Mouse (Mus musculus) midbrain, embryonic 11.5 days (tissue): Measurements from ENCODE around the gene Neurl1a. TPM values are rescaled to one million over a fixed set of nuclear protein-coding genes. Genes with fewer than 3 reads are reported as not detected.

Experiments used
- ATAC-seq: fragments of 200-750 bp; cut with Nextera tagmentation; 2 replicates; pipeline ENCODE4 v1.8.0; 2017; ENCODE audit warnings: moderate TSS enrichment, moderate library complexity; ENCODE audit not compliant: low FRiP score
- DNase-seq: peaks from one replicate; pipeline ENCODE4 v3.0.0; 2015; ENCODE audit warnings: low spot score; ENCODE audit errors: missing footprints
- H3K27ac ChIP-seq: fragments of 300-500 bp; sonication (generic); 2 replicates; pipeline ENCODE4 v1.5.1; 2014; ENCODE audit warnings: low read depth, low read length
- H3K27me3 ChIP-seq: fragments of 300-500 bp; sonication (generic); 2 replicates; pipeline ENCODE4 v1.6.1; 2014; ENCODE audit warnings: mild to moderate bottlenecking, low read length, moderate library complexity, mixed read lengths; ENCODE audit not compliant: control insufficient read depth, insufficient read depth
- H3K36me3 ChIP-seq: fragments of 300-500 bp; sonication (generic); 2 replicates; pipeline ENCODE4 v1.6.1; 2014; ENCODE audit warnings: mild to moderate bottlenecking, low read length, moderate library complexity, mixed read lengths; ENCODE audit not compliant: control insufficient read depth, insufficient read depth
- H3K4me1 ChIP-seq: fragments of 300-500 bp; sonication (generic); 2 replicates; pipeline ENCODE4 v1.6.1; 2014; ENCODE audit warnings: low read length; ENCODE audit not compliant: control insufficient read depth, insufficient read depth
- H3K4me2 ChIP-seq: fragments of 300-500 bp; sonication (generic); 2 replicates; pipeline ENCODE4 v1.6.1; 2014; ENCODE audit warnings: mild to moderate bottlenecking, moderate library complexity
- H3K4me3 ChIP-seq: fragments of 300-500 bp; sonication (generic); 2 replicates; pipeline ENCODE4 v1.5.1; 2014; ENCODE audit warnings: low read depth, low read length
- H3K9ac ChIP-seq: fragments of 300-500 bp; sonication (generic); 2 replicates; pipeline ENCODE4 v1.6.1; 2014; ENCODE audit warnings: low read length
- H3K9me3 ChIP-seq: fragments of 300-500 bp; sonication (generic); 2 replicates; pipeline ENCODE4 v1.6.1; 2016; ENCODE audit warnings: low read length; ENCODE audit not compliant: control insufficient read depth
- WGBS: fragments of 180-500 bp; shearing (Covaris S2); extraction: QIAGEN DNeasy Blood & Tissue Kit; methylation state at CpG from one replicate; pipeline ENCODE4 v1.1.7; 2014; 5-methylcytosine and 5-hydroxymethylcytosine counted together
- polyA plus RNA-seq: library from polyadenylated mRNA; unstranded; fragments of >200 nt; fragmentation: Nextera tagmentation; extraction: Ambion mirVana; gene quantifications from 2 replicates; pipeline ENCODE4 v1.2.1, GENCODE M21; 2014

Neurl1a gene
- polyA plus RNA-seq, 1 experiment from 2014 or later, result 4.0 TPM

- DNase-seq (no peak), ATAC-seq (no peak)
- Histone ChIP-seq H3K4me1 (peaks cover under 1% of the 10 kb centered on the region; the same call in 1 of the 2 replicates), H3K4me3 (no peak overlapping the region), H3K27ac (no peak overlapping the region), H3K9ac (no peak overlapping the region), H3K36me3 (no peaks in the 10 kb centered on the region), H3K4me2 (no peak overlapping the region), H3K9me3 (no peaks in the 10 kb centered on the region), H3K27me3 (no peaks in the 10 kb centered on the region)
- WGBS, result 64% methylated on average over 4 of the region's 4 CpGs
Measured at GRCm38 (mm10) chr19:47161669-47162068, 17.0 kb upstream of the Neurl1a start.

- DNase-seq, result no peak
- H3K4me3 ChIP-seq, result no peak overlapping the region
- no peaks in the 10 kb centered on the region for H3K36me3 ChIP-seq
- no peaks in the 10 kb centered on the region for H3K27me3 ChIP-seq
- ATAC-seq, result no peak
- H3K9ac ChIP-seq, result no peak overlapping the region
- H3K4me2 ChIP-seq, result no peak overlapping the region
- H3K4me1 ChIP-seq, result peaks cover 5% of the 10 kb centered on the region
- H3K27ac ChIP-seq, result no peak overlapping the region
- 93% methylated on average over 6 of the region's 6 CpGs for WGBS
- no peaks in the 10 kb centered on the region for H3K9me3 ChIP-seq
Measured at GRCm38 (mm10) chr19:47163176-47163744, 15.4 kb upstream of the Neurl1a start.

GRCm38 (mm10) chr19:47166758-47167157 is 11.9 kb upstream of the Neurl1a start:
- Histone ChIP-seq H3K9ac (no peak overlapping the region), H3K4me3 (no peak overlapping the region), H3K27ac (no peak overlapping the region), H3K27me3 (no peaks in the 10 kb centered on the region), H3K4me1 (peaks cover 5% of the 10 kb centered on the region), H3K9me3 (no peaks in the 10 kb centered on the region), H3K36me3 (no peaks in the 10 kb centered on the region), H3K4me2 (no peak overlapping the region)
- ATAC-seq (no peak), DNase-seq (peak; percentile 82)
- 8% methylated on average over 3 of the region's 3 CpGs for WGBS

GRCm38 (mm10) chr19:47167617-47168214 is 10.9 kb upstream of the Neurl1a start:
- peaks cover 5% of the 10 kb centered on the region for H3K4me1 ChIP-seq
- H3K9me3 ChIP-seq, result no peaks in the 10 kb centered on the region
- no peak overlapping the region for H3K9ac ChIP-seq
- no peaks in the 10 kb centered on the region for H3K27me3 ChIP-seq
- H3K27ac ChIP-seq, result no peak overlapping the region
- DNase-seq (peak; percentile 82), ATAC-seq (no peak)
- no peak overlapping the region for H3K4me2 ChIP-seq
- WGBS, result 42% methylated on average over 7 of the region's 7 CpGs
- no peak overlapping the region for H3K4me3 ChIP-seq
- H3K36me3 ChIP-seq, result no peaks in the 10 kb centered on the region

- peaks cover 5% of the 10 kb centered on the region for H3K4me1 ChIP-seq
- no peaks in the 10 kb centered on the region for H3K36me3 ChIP-seq
- H3K4me2 ChIP-seq, result peak overlapping the region; percentile 20; the same call in 1 of the 2 replicates
- WGBS, result 7% methylated on average over 13 of the region's 13 CpGs
- no peaks in the 10 kb centered on the region for H3K9me3 ChIP-seq
- no peaks in the 10 kb centered on the region for H3K27me3 ChIP-seq
- H3K9ac ChIP-seq, result no peak overlapping the region
- no peak overlapping the region for H3K27ac ChIP-seq
- DNase-seq (peak; percentile 95), ATAC-seq (peak; percentile 35; the same call in 1 of the 2 replicates)
- no peak overlapping the region for H3K4me3 ChIP-seq
Measured at GRCm38 (mm10) chr19:47168223-47168622, 10.4 kb upstream of the Neurl1a start.

GRCm38 (mm10) chr19:47168793-47169412 is 9.7 kb upstream of the Neurl1a start:
- WGBS, result 30% methylated on average over 11 of the region's 11 CpGs
- no peaks in the 10 kb centered on the region for H3K9me3 ChIP-seq
- H3K4me1 ChIP-seq, result peaks cover 5% of the 10 kb centered on the region
- no peak overlapping the region for H3K4me3 ChIP-seq
- no peak overlapping the region for H3K9ac ChIP-seq
- H3K36me3 ChIP-seq, result no peaks in the 10 kb centered on the region
- DNase-seq (peak; percentile 99), ATAC-seq (no peak)
- H3K4me2 ChIP-seq, result 0 out of 2 replicates have a peak overlapping the region, but pooled peaks have one; percentile 11
- no peaks in the 10 kb centered on the region for H3K27me3 ChIP-seq
- no peak overlapping the region for H3K27ac ChIP-seq

GRCm38 (mm10) chr19:47174515-47174914 is 4.1 kb upstream of the Neurl1a start:
- ATAC-seq (no peak), DNase-seq (peak; percentile 79)
- peaks cover 9% of the 10 kb centered on the region for H3K4me1 ChIP-seq
- no peak overlapping the region for H3K4me2 ChIP-seq
- no peak overlapping the region for H3K9ac ChIP-seq
- H3K27ac ChIP-seq, result no peak overlapping the region
- no peaks in the 10 kb centered on the region for H3K9me3 ChIP-seq
- H3K4me3 ChIP-seq, result no peak overlapping the region
- H3K36me3 ChIP-seq, result no peaks in the 10 kb centered on the region
- peaks cover 21% of the 10 kb centered on the region for H3K27me3 ChIP-seq
- 61% methylated on average over 3 of the region's 3 CpGs for WGBS

- H3K27me3 ChIP-seq, result peaks cover 29% of the 10 kb centered on the region
- no peaks in the 10 kb centered on the region for H3K36me3 ChIP-seq
- ATAC-seq, result no peak
- H3K9me3 ChIP-seq, result no peaks in the 10 kb centered on the region
- H3K9ac ChIP-seq, result no peak overlapping the region
- H3K4me1 ChIP-seq, result peaks cover 9% of the 10 kb centered on the region
- no peak overlapping the region for H3K4me2 ChIP-seq
- DNase-seq, result peak; percentile 81
- 66% methylated on average over 2 of the region's 2 CpGs for WGBS
- no peak overlapping the region for H3K4me3 ChIP-seq
- no peak overlapping the region for H3K27ac ChIP-seq
Measured at GRCm38 (mm10) chr19:47175472-47175871, 3.1 kb upstream of the Neurl1a start.

GRCm38 (mm10) chr19:47176916-47177505 is 1.6 kb upstream of the Neurl1a start:
- DNase-seq (peak; percentile 74), ATAC-seq (no peak)
- Histone ChIP-seq H3K9ac (no peak overlapping the region), H3K27ac (no peak overlapping the region), H3K4me2 (no peak overlapping the region), H3K4me1 (peaks cover 9% of the 10 kb centered on the region), H3K36me3 (no peaks in the 10 kb centered on the region), H3K9me3 (peaks cover 6% of the 10 kb centered on the region; the same call in 1 of the 2 replicates), H3K27me3 (peaks cover 37% of the 10 kb centered on the region), H3K4me3 (no peak overlapping the region)
- 70% methylated on average over 2 of the region's 2 CpGs for WGBS
